Mouse (Mus musculus): ENCODE results near the gene Ankrd44.

The Ankrd44 gene

GRCm38 (mm10) chr1:54809811-54810549 lies 116.2 kb downstream of the Ankrd44 start:
- no peak for DNase-seq (ENCODE audit: low spot score in 2 of 2)

- DNase-seq (ENCODE audit: low spot score in 2 of 2): no peak
These were observed 117.1 kb downstream of the Ankrd44 start for GRCm38 (mm10) chr1:54809098-54809490.

GRCm38 (mm10) chr1:54808401-54809097 lies 117.6 kb downstream of the Ankrd44 start:
- no peak for DNase-seq (ENCODE audit: low spot score in 2 of 2)

GRCm38 (mm10) chr1:54807832-54808231 lies 118.4 kb downstream of the Ankrd44 start:
- DNase-seq (ENCODE audit: low spot score in 2 of 2): no peak

GRCm38 (mm10) chr1:54806116-54806850 lies 119.9 kb downstream of the Ankrd44 start:
- DNase-seq (ENCODE audit: low spot score in 2 of 2): no peak

GRCm38 (mm10) chr1:54804406-54804805 lies 121.8 kb downstream of the Ankrd44 start:
- DNase-seq (ENCODE audit: low spot score in 2 of 2): no peak

- DNase-seq (ENCODE audit: low spot score in 2 of 2): no peak
These were observed 123.5 kb downstream of the Ankrd44 start for GRCm38 (mm10) chr1:54802703-54803102.

GRCm38 (mm10) chr1:54801256-54801655 lies 124.9 kb downstream of the Ankrd44 start:
- no peak for DNase-seq (ENCODE audit: low spot score in 2 of 2)

- DNase-seq (ENCODE audit: low spot score in 2 of 2): no peak
These were observed 126.8 kb downstream of the Ankrd44 start for GRCm38 (mm10) chr1:54799421-54799820.

- no peak for DNase-seq (ENCODE audit: low spot score in 2 of 2)
These were observed 127.8 kb downstream of the Ankrd44 start for GRCm38 (mm10) chr1:54798415-54798814.

GRCm38 (mm10) chr1:54794709-54795108 lies 131.5 kb downstream of the Ankrd44 start:
- DNase-seq (ENCODE audit: low spot score in 2 of 2): no peak

GRCm38 (mm10) chr1:54791406-54791805 lies 134.8 kb downstream of the Ankrd44 start:
- no peak for DNase-seq (ENCODE audit: low spot score in 2 of 2)

- DNase-seq (ENCODE audit: low spot score in 2 of 2): no peak
These were observed 136.7 kb downstream of the Ankrd44 start for GRCm38 (mm10) chr1:54789327-54789960.

- no peak for DNase-seq (ENCODE audit: low spot score in 2 of 2)
These were observed 137.8 kb downstream of the Ankrd44 start for GRCm38 (mm10) chr1:54788337-54788736.

GRCm38 (mm10) chr1:54778151-54778550 lies 148.0 kb downstream of the Ankrd44 start:
- DNase-seq (ENCODE audit: low spot score in 2 of 2): no peak

- DNase-seq (ENCODE audit: low spot score in 2 of 2): no peak
These were observed 149.1 kb downstream of the Ankrd44 start for GRCm38 (mm10) chr1:54777104-54777503.

GRCm38 (mm10) chr1:54776116-54776515 lies 150.1 kb downstream of the Ankrd44 start:
- no peak for DNase-seq (ENCODE audit: low spot score in 2 of 2)

- DNase-seq (ENCODE audit: low spot score in 2 of 2): no peak
These were observed 153.3 kb downstream of the Ankrd44 start for GRCm38 (mm10) chr1:54772843-54773242.

GRCm38 (mm10) chr1:54771471-54771870 lies 154.7 kb downstream of the Ankrd44 start:
- no peak for DNase-seq (ENCODE audit: low spot score in 2 of 2)

GRCm38 (mm10) chr1:54767221-54767620 lies 159.0 kb downstream of the Ankrd44 start:
- DNase-seq (ENCODE audit: low spot score in 2 of 2): no peak

- DNase-seq (ENCODE audit: low spot score in 2 of 2): no peak
These were observed 160.5 kb downstream of the Ankrd44 start for GRCm38 (mm10) chr1:54765632-54766238.

All from thymus, postnatal 10 days (tissue).